Mouse (Mus musculus): ENCODE results near the gene Dhh. TPM values are rescaled to one million over a fixed set of nuclear protein-coding genes. Genes with fewer than 3 reads are reported as not detected.

Dhh gene
- total and polyA plus RNA-seq, 3 experiments: not detected

GRCm38 (mm10) chr15:98869342-98870178 is 28.8 kb downstream of the Dhh start:
- TF ChIP-seq SIN3A (IDR thresholded peaks at IDR 0.05; ENCODE audit: low read length): peak; percentile 63
- no peak for TF ChIP-seq NELFE (IDR thresholded peaks at IDR 0.05; ENCODE audit: low read depth, low read length)
- TF ChIP-seq BHLHE40 (IDR thresholded peaks at IDR 0.05; ENCODE audit: low read depth, low read length): no peak
- TF ChIP-seq POLR2A (IDR thresholded peaks at IDR 0.05; ENCODE audit: low read depth, low read length): no peak
- TF ChIP-seq ELF1 (IDR thresholded peaks at IDR 0.05; ENCODE audit: low read depth, low read length): peak; percentile 69
- TF ChIP-seq MYC (IDR thresholded peaks at IDR 0.05; ENCODE audit: low read depth, low read length): no peak
- 0 out of 2 replicates have a peak, but pooled peaks have one; percentile 41 for TF ChIP-seq POLR2AphosphoS2 (IDR thresholded peaks at IDR 0.05; ENCODE audit: low read depth, low read length)
- no peak for TF ChIP-seq ZNF384 (IDR thresholded peaks at IDR 0.05; ENCODE audit: low read depth, low read length)
- no peak for TF ChIP-seq E2F4 (IDR thresholded peaks at IDR 0.05; ENCODE audit: insufficient replicate concordance, low read depth, low read length)
- no peak for TF ChIP-seq HCFC1 (IDR thresholded peaks at IDR 0.05; ENCODE audit: low read depth, low read length)
- TF ChIP-seq CTCF (conservative IDR thresholded peaks at IDR 0.05 in 1 of 2, IDR thresholded peaks at IDR 0.05 in 1 of 2; ENCODE audit: low read depth in 2 of 2, low read length in 2 of 2): no peak
- TF ChIP-seq MAX (IDR thresholded peaks at IDR 0.05; ENCODE audit: low read length): no peak
- no peak for TF ChIP-seq RAD21 (IDR thresholded peaks at IDR 0.05; ENCODE audit: low read depth, low read length)
- no peak for TF ChIP-seq MAZ (IDR thresholded peaks at IDR 0.05; ENCODE audit: low read depth, low read length)
- no peak for TF ChIP-seq ZKSCAN1 (IDR thresholded peaks at IDR 0.05; ENCODE audit: borderline replicate concordance, low read depth, low read length)
- no peak; the same call in 1 of the 2 replicates for TF ChIP-seq UBTF (IDR thresholded peaks at IDR 0.05; ENCODE audit: low read depth, low read length)
- TF ChIP-seq USF1 (IDR thresholded peaks at IDR 0.05; ENCODE audit: low read depth, low read length): no peak
- 0 out of 2 replicates have a peak, but pooled peaks have one; percentile 23 for TF ChIP-seq CHD2 (IDR thresholded peaks at IDR 0.05; ENCODE audit: low read length)
- TF ChIP-seq ETS1 (conservative IDR thresholded peaks at IDR 0.05; ENCODE audit: low read depth, low read length): no peak
- no peak for TF ChIP-seq MEF2A (IDR thresholded peaks at IDR 0.05; ENCODE audit: borderline replicate concordance, low read depth, low read length)
- TF ChIP-seq SMC3 (IDR thresholded peaks at IDR 0.05; ENCODE audit: low read depth, low read length): no peak
- no peak for TF ChIP-seq ZMIZ1 (IDR thresholded peaks at IDR 0.05; ENCODE audit: low read depth, low read length)
- TF ChIP-seq RCOR1 (conservative IDR thresholded peaks at IDR 0.05; ENCODE audit: low read depth, low read length): no peak
- peak; percentile 57 for TF ChIP-seq MXI1 (IDR thresholded peaks at IDR 0.05; ENCODE audit: low read depth, low read length)
- peak overlapping the region; percentile 9; the same call in 1 of the 2 replicates for H3K27ac ChIP-seq (ENCODE audit: insufficient read depth, low read depth)
- in situ Hi-C loops (cut with MboI; ENCODE audit: low pct_ligation_motif_present, low pct_unique_long_range_greater_than_20kb, low sequenced_read_pairs): loop anchor here (5.0 kb wide), 1 partner anchor 37 kb away; the partner anchor contains the start of gene Prkag1
- peak overlapping the region; percentile 97 for H3K4me2 ChIP-seq (ENCODE audit: insufficient read depth, low read depth, poor library complexity, severe bottlenecking)
- peaks cover 22 to 30% of the 10 kb centered on the region in 2 experiments for H3K36me3 ChIP-seq (replicated peaks in 1 of 2; ENCODE audit: control insufficient read depth in 1 of 2, insufficient read depth in 1 of 2, low read length in 1 of 2)
- H3K9ac ChIP-seq (ENCODE audit: insufficient read depth, low read depth): peak overlapping the region; percentile 82
- H3K79me2 ChIP-seq (replicated peaks; ENCODE audit: control insufficient read depth, extremely low read depth, insufficient read depth, poor library complexity, severe bottlenecking): peaks cover 64% of the 10 kb centered on the region
- no peaks in the 10 kb centered on the region for H3K9me3 ChIP-seq (replicated peaks; ENCODE audit: low read length)
- no peak for DNase-seq (ENCODE audit: extremely low read depth)
- no peaks in the 10 kb centered on the region for H3K27me3 ChIP-seq (replicated peaks)
- dilution Hi-C loops (cut with MboI; ENCODE audit: extremely low pct_ligation_motif_present, extremely low pct_unique_long_range_greater_than_20kb, low sequenced_read_pairs): no loop called here
- peak overlapping the region; percentile 71 to 94 (median 86) for H3K4me3 ChIP-seq (replicated peaks in 1 of 3; ENCODE audit: low read depth in 2 of 3, low read length in 2 of 3, poor library complexity in 1 of 3)
- peaks cover 6 to 36% of the 10 kb centered on the region in 2 experiments; a peak in 2 of 4 replicates for H3K4me1 ChIP-seq (ENCODE audit: control insufficient read depth in 1 of 2, insufficient read depth in 2 of 2)

Data from CH12.LX (cell line).